Mouse (Mus musculus): Measurements from ENCODE around the gene Clasp1. TPM values are rescaled to one million over a fixed set of nuclear protein-coding genes. Genes with fewer than 3 reads are reported as not detected.

Clasp1 gene
- polyA plus RNA-seq, 1 experiment from 2014 or later: 47.2 TPM

DNA sequence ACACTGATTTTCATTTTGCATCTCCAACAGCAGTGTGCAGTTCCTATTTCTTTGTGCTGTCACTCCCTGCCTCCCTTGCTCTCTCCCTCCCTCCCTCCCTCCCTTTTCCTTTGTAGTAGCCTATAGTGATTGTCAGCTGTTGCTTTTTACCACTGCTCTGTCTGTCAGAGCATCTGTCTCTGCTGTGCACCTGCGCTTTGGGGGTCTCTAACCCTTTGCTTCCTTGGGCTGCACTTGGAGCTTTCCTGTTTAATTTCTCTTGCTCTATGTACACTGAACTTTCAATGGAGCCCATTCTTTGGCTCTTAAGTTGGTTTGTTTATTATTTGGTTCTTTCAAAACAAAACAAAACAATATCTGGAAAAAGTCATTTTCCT, 69.0 kb downstream of the Clasp1 start:
- no peak for ATAC-seq (ENCODE audit: insufficient number of reproducible peaks, low FRiP score, low TSS enrichment, low read depth)
- Histone ChIP-seq H3K9ac (no peak overlapping the region), H3K4me1 (peaks cover 27% of the 10 kb centered on the region), H3K36me3 (peaks cover 19% of the 10 kb centered on the region), H3K9me3 (no peaks in the 10 kb centered on the region), H3K27ac (0 out of 2 replicates have a peak overlapping the region, but pooled peaks have one; percentile 1), H3K27me3 (no peaks in the 10 kb centered on the region), H3K4me3 (no peak overlapping the region), H3K4me2 (0 out of 2 replicates have a peak overlapping the region, but pooled peaks have one; percentile 6)
- WGBS: 43% methylated on average over 1 of the region's 1 CpGs

DNA sequence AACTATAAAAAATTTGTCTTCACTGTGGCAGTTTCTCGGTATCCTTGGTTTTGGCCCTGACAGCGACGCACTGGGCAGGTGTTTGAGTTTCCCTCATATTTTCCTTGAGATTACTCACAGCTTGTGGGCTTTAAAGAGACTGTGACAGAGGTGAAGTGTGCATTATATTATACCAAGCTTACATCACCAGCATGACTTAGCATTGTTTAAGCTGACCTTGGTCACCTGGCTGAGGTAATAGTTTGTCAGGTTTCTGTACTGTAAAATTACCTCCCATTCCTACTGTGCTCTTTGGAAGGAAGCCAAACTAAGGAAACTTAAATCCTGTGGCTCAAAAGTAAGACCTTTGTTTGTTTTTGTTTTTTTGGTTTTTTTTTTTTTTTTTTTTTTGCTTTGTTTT, 69.4 kb downstream of the Clasp1 start:
- Histone ChIP-seq H3K9ac (no peak overlapping the region), H3K36me3 (peaks cover 20% of the 10 kb centered on the region), H3K27ac (no peak overlapping the region; the same call in 1 of the 2 replicates), H3K9me3 (no peaks in the 10 kb centered on the region), H3K27me3 (no peaks in the 10 kb centered on the region), H3K4me2 (0 out of 2 replicates have a peak overlapping the region, but pooled peaks have one; percentile 6), H3K4me1 (peaks cover 27% of the 10 kb centered on the region), H3K4me3 (no peak overlapping the region)
- no peak for ATAC-seq (ENCODE audit: insufficient number of reproducible peaks, low FRiP score, low TSS enrichment, low read depth)
- 37% methylated on average over 3 of the region's 3 CpGs for WGBS

DNA sequence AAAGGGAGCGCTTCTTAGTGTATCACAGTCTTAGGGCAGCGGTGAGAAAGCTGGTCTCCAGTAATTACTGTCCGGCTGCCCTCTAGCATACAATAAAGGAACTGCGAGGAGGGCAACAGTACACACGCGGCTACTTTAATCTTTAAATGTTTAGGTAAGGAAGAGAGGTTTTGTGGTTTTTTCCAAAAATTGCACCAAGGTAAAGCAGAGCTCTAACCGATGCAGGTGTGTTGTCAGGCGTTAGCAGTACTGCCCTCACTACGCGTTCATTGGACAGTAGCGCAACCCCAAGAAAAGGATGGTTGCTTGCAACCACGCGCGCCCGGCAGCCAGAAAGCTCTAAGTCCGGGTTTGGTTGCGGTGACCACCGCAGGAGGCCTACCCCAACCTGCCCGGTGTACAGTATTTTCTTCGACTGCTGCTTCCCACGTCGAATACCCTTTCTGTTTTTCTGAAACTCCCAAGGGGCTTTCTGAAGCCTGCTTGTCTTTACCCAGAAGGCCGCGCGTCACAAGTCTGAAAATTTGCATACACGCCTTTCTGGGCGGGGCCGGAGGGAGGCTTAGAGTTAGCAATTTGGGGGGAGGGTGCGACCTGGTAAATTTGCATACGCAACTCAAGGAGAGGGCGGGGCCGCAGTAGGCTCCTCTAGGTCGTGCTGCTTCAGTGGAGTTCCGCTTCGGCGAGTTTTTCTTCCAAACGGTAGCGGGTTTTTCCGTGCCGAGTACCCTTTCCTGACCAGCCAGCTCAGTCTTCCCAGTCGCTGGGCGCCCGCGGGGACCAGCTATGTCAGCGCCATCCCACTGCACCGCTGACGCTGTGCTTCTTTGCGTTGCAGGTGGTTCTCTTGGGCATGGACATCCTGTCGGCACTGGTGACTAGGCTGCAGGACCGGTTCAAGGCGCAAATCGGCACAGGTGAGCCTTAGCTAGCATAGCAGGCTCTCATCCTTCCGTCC, 70.4 kb downstream of the Clasp1 start:
- peak overlapping the region; percentile 54 for H3K9ac ChIP-seq
- peak overlapping the region; percentile 97 for H3K27ac ChIP-seq
- no peaks in the 10 kb centered on the region for H3K9me3 ChIP-seq
- H3K4me2 ChIP-seq: peak overlapping the region; percentile 59
- 2% methylated on average over 53 of the region's 53 CpGs for WGBS
- peaks cover 24% of the 10 kb centered on the region for H3K4me1 ChIP-seq
- H3K4me3 ChIP-seq: peak overlapping the region; percentile 47
- peaks cover 30% of the 10 kb centered on the region for H3K36me3 ChIP-seq
- ATAC-seq (ENCODE audit: insufficient number of reproducible peaks, low FRiP score, low TSS enrichment, low read depth): peak; percentile 89
- H3K27me3 ChIP-seq: no peaks in the 10 kb centered on the region

DNA sequence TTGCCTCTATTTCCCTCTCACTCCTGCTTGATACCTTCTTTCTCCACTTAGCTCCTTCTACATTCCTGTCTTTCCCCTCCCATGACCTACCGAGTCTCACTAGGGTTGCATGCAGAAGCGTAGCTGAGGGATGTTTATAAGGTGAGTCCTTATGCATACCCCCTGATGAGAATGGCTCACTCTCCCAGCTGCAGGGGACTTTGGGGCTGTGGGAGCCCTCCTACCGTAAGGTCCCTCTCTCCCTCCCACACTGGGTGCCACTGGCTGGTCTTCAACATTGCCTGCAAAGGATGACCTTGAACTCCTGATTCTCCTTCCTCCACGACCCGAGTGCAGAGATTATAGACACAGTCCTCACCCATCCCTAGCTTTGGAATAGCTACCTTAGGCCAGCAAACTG, 71.9 kb downstream of the Clasp1 start:
- Histone ChIP-seq H3K4me1 (peaks cover 24% of the 10 kb centered on the region), H3K4me3 (no peak overlapping the region), H3K9me3 (no peaks in the 10 kb centered on the region), H3K4me2 (no peak overlapping the region), H3K27me3 (no peaks in the 10 kb centered on the region), H3K36me3 (peaks cover 44% of the 10 kb centered on the region), H3K9ac (no peak overlapping the region), H3K27ac (no peak overlapping the region)
- WGBS: 92% methylated on average over 5 of the region's 5 CpGs
- no peak for ATAC-seq (ENCODE audit: insufficient number of reproducible peaks, low FRiP score, low TSS enrichment, low read depth)

DNA sequence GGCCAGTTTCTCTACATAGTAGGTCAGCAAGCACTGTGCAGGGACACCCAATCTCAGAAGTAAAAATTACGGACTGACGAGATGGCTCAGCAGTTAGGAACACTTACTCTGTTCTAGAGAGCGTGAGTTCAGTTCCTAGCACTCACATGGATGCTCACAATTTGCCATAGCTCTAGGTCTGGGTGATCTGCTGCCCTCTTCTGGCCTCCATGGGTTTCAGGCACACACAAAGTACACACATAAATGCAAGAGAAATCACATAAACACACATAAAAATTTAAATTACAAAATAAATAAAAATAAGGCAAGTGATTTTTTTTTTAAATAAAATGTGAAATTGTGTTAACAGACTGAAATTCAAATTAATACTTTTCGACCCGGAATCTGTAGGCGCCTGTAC, 77.2 kb downstream of the Clasp1 start:
- ATAC-seq (ENCODE audit: insufficient number of reproducible peaks, low FRiP score, low TSS enrichment, low read depth): no peak
- Histone ChIP-seq H3K9ac (no peak overlapping the region), H3K4me1 (no peaks in the 10 kb centered on the region), H3K36me3 (peaks cover 80% of the 10 kb centered on the region), H3K4me2 (no peak overlapping the region), H3K27ac (no peak overlapping the region), H3K4me3 (no peak overlapping the region), H3K9me3 (no peaks in the 10 kb centered on the region), H3K27me3 (no peaks in the 10 kb centered on the region)
- WGBS: 97% methylated on average over 6 of the region's 6 CpGs

DNA sequence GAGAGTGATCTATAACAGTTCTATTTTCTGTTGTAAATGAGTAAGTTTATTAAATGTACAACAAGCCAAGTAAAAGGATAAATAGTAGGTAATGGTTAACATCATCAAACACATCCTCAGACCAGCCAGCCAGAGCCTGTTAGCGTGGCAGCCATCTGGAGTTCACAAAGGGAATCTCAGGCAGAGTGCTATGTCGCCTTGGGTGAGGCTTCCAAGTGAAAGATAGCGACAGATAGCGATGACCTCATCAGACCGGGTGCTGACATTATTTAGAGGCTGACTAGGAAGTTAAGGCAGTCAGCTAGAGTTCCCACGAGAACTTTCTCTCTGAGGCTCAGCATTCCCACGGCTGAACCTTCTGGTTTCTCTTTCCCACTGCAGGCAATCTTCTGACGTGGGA, 83.5 kb downstream of the Clasp1 start:
- Histone ChIP-seq H3K27ac (no peak overlapping the region), H3K27me3 (no peaks in the 10 kb centered on the region), H3K4me3 (no peak overlapping the region), H3K4me1 (no peaks in the 10 kb centered on the region), H3K9me3 (no peaks in the 10 kb centered on the region), H3K36me3 (peaks cover 55% of the 10 kb centered on the region), H3K9ac (no peak overlapping the region), H3K4me2 (no peak overlapping the region)
- 81% methylated on average over 8 of the region's 8 CpGs for WGBS
- no peak for ATAC-seq (ENCODE audit: insufficient number of reproducible peaks, low FRiP score, low TSS enrichment, low read depth)

DNA sequence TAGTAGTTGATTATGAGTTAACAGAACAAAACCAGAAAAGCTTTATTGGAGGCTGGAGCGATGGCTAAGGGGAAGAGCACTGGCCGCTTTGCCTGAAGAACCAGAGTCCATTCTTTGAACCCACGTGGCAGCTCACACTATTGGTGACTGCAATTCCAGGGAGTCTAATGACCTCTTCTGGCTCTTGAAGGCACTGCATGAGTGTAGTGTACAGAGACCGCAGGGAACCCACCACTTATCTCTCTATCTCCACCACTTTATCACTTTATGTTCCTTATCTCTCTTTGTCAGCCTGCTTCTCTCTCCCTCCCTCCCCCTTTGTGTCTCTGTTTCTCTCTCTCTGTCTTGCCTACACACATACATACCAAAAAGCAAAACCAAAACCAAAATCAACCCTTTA, 88.1 kb downstream of the Clasp1 start:
- no peaks in the 10 kb centered on the region for H3K27me3 ChIP-seq
- no peak overlapping the region for H3K27ac ChIP-seq
- 43% methylated on average over 4 of the region's 4 CpGs for WGBS
- no peak overlapping the region for H3K4me2 ChIP-seq
- peaks cover 21% of the 10 kb centered on the region for H3K36me3 ChIP-seq
- no peak overlapping the region for H3K4me3 ChIP-seq
- no peaks in the 10 kb centered on the region for H3K4me1 ChIP-seq
- H3K9ac ChIP-seq: no peak overlapping the region
- no peak for ATAC-seq (ENCODE audit: insufficient number of reproducible peaks, low FRiP score, low TSS enrichment, low read depth)
- no peaks in the 10 kb centered on the region for H3K9me3 ChIP-seq

DNA sequence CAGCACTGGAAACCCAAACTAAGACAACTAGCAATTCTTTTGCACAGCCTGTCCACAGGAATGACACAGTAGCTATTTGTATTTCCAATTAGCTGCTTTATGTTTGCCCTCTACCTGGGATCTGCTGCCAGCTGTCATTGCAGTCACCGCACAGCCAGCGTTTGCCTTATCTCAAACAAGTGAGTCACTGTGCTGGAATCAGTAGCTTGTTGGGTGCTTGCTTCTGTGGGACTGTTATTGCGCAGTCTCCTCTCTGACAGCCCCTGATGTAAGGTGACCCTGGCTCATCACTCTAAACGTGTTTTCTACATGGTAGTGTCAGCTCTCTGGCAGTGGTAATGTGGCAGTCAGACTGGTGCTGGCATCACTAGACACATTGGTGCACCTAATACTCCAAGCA, 90.4 kb downstream of the Clasp1 start:
- Histone ChIP-seq H3K27me3 (no peaks in the 10 kb centered on the region), H3K27ac (no peak overlapping the region), H3K36me3 (peaks cover 4% of the 10 kb centered on the region), H3K9ac (no peak overlapping the region), H3K4me2 (no peak overlapping the region), H3K4me1 (no peaks in the 10 kb centered on the region), H3K4me3 (no peak overlapping the region), H3K9me3 (no peaks in the 10 kb centered on the region)
- no peak for ATAC-seq (ENCODE audit: insufficient number of reproducible peaks, low FRiP score, low TSS enrichment, low read depth)
- 79% methylated on average over 4 of the region's 4 CpGs for WGBS

DNA sequence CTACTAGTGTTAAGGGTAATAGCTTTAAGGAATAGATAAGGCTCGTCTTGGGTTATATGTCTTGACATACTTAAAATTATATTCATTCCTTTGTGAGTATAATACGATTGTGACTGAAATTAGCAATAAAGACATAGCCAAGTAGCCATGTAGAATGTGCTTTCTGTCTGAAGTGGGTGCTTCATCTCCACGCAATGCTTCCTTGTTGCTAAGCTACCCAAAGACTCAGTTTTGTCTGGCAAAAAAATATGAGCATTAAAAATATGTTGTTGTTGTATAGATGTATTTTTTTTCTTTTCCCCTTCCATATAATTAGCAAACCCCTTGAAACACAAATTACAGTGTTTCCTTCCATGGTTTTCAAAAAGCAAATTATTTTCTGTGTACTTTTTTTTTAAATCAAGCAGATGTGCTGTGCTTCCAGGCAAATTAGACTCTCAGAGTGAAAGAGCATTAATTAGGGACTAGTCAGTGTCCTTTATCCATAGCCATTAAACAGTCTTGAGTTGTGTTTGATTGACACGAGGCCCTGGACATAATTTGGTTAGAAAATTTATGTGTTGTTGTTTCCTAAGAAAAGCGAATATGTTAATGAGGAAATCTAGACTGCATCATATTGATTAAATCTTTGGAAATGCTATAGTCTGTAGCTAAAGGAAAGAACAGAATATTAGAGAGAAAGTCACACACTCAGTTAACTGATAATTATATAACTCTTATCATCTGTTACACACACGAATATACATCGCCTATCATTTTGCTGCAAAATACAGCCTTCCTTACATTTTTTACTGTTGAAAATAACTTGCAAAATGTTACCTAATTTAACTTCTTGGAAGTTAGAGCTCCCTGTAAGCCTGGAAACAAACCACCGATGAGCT, 91.9 kb downstream of the Clasp1 start:
- H3K9me3 ChIP-seq: no peaks in the 10 kb centered on the region
- ATAC-seq (ENCODE audit: insufficient number of reproducible peaks, low FRiP score, low TSS enrichment, low read depth): no peak
- H3K27ac ChIP-seq: no peak overlapping the region
- 65% methylated on average over 8 of the region's 8 CpGs for WGBS
- H3K4me2 ChIP-seq: no peak overlapping the region
- H3K36me3 ChIP-seq: peaks cover 5% of the 10 kb centered on the region
- H3K4me3 ChIP-seq: no peak overlapping the region
- no peak overlapping the region for H3K9ac ChIP-seq
- no peaks in the 10 kb centered on the region for H3K27me3 ChIP-seq
- H3K4me1 ChIP-seq: no peaks in the 10 kb centered on the region

DNA sequence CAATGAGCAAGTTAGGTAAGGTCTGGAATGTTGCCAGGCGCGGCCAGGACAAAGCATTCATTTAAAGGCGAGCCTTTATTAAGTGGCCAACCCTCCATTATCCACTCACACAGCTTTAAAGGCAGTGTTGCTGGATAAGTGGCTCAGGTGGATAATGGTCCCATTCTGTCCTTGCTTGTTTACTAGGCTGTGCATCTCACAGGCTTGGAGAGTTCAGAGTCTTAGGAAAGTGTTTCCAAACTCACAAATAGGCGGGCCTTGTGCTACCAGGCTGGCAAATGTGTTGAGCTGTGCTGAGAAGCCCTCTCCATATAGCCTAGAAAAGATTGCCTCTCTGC, 92.5 kb downstream of the Clasp1 start:
- ATAC-seq (ENCODE audit: insufficient number of reproducible peaks, low FRiP score, low TSS enrichment, low read depth): no peak
- Histone ChIP-seq H3K27ac (no peak overlapping the region), H3K4me1 (no peaks in the 10 kb centered on the region), H3K9ac (no peak overlapping the region), H3K9me3 (no peaks in the 10 kb centered on the region), H3K4me3 (no peak overlapping the region), H3K4me2 (no peak overlapping the region), H3K27me3 (no peaks in the 10 kb centered on the region), H3K36me3 (peaks cover 5% of the 10 kb centered on the region)
- 57% methylated on average over 4 of the region's 4 CpGs for WGBS

DNA sequence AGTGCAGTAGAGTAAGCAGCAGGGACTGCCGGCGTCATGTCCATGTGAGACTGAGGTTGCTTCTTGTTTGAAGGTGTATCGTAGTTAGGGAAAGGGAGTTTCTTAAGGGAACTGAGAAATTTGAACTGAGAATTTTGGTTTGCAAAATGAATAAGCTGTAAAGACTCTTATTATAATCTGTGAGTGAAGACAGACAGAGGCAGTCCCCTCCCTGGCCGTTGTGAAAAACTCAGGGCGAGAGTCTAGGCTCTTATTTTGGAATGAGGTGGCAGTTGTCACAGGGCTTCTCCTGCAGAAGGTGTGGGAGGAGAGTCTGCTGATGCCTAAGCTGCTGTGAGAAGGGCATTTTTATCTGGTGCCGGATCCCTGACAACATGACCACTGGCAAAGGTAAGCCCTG, 92.8 kb downstream of the Clasp1 start:
- H3K36me3 ChIP-seq: peaks cover 5% of the 10 kb centered on the region
- ATAC-seq (ENCODE audit: insufficient number of reproducible peaks, low FRiP score, low TSS enrichment, low read depth): no peak
- H3K27me3 ChIP-seq: no peaks in the 10 kb centered on the region
- no peak overlapping the region for H3K4me2 ChIP-seq
- 74% methylated on average over 6 of the region's 6 CpGs for WGBS
- no peak overlapping the region for H3K27ac ChIP-seq
- no peak overlapping the region for H3K9ac ChIP-seq
- H3K4me3 ChIP-seq: no peak overlapping the region
- H3K9me3 ChIP-seq: no peaks in the 10 kb centered on the region
- H3K4me1 ChIP-seq: no peaks in the 10 kb centered on the region
